In genomic region chr6:74206527-74206926, GRCm38 (mm10) we compare ENCODE assay signal across 15 mouse cellular contexts.
A peak's percentile ranks its signal among the peaks of the same experiment; 100 is the strongest.
DNase-seq lines count a peak whose midpoint lies in the region.
"Had no signal": no experiment of that assay in that cellular context is flagged by ENCODE, and none has a peak within 500 bp of the region (broad histone marks: within the 10 kb centered on the region; RNA-seq: fewer than 3 reads in every experiment).

No protein-coding gene starts in this region.

- DNase-seq in frontal cortex, adult 2 months (ENCODE audit: extremely low spot score in 1 of 2, low spot score in 1 of 2): peak; percentile 2 to 32
- DNase-seq in frontal cortex, postnatal 10 days (ENCODE audit: low spot score in 2 of 2): no peak
- peak; percentile 2 for DNase-seq in left cerebral cortex, adult 11 months (ENCODE audit: low spot score)
- DNase-seq in left cerebral cortex, postnatal 4 days: no peak
- peak; percentile 43 for DNase-seq in brain, adult 2 months (ENCODE audit: low read depth, low spot score)
- peak; percentile 59 for DNase-seq in telencephalon, adult 2 months (ENCODE audit: low read depth, low spot score)
- DNase-seq in urinary bladder, postnatal 10 days (ENCODE audit: low spot score): no peak
- DNase-seq: adrenal gland, adult 2 months; adrenal gland, postnatal 10 days; adrenal gland, postnatal 25 days; cerebellum, adult 11-12 months; cerebellum, adult 2 months; cerebellum, adult 9-10 months; cerebellum, postnatal 10 days; cerebellum, postnatal 25 days had no signal

- intact Hi-C loops in left cerebral cortex, postnatal 4 days (cut with DNase I): no loop called here

Comparison
In these comparisons a context has a peak if more than half of its experiments do, and no peak if none do; other contexts are left out.
1. DNase-seq: peak in frontal cortex, adult 2 months (2 of 2), left cerebral cortex, adult 11 months (single experiment), brain, adult 2 months (single experiment) and telencephalon, adult 2 months (single experiment); none in frontal cortex, postnatal 10 days (0 of 2), left cerebral cortex, postnatal 4 days (single experiment) and urinary bladder, postnatal 10 days (single experiment).